Mouse (Mus musculus) C2C12 (cell line): ENCODE measurements at regions not wholly inside any gene's neighbourhood (a gene's known extent, or its start where the extent isn't known, plus 50 kb on each side); places are given as distances from the start of the nearest gene placed in this dataset.

ENCODE experiments used
- H3K27me3 ChIP-seq: one replicate; pipeline ENCODE4 v1.6.1; 2011; ENCODE audit not compliant: control insufficient read depth, insufficient read depth, insufficient read length
- H3K36me3 ChIP-seq: one replicate; pipeline ENCODE4 v1.6.1; 2011; ENCODE audit not compliant: control insufficient read depth, insufficient read depth
- H3K4me3 ChIP-seq: one replicate; pipeline ENCODE4 v1.5.1; 2011; ENCODE audit warnings: mild to moderate bottlenecking, control low read depth; ENCODE audit not compliant: poor library complexity, insufficient read depth, severe bottlenecking
- H3K79me2 ChIP-seq: one replicate; pipeline ENCODE4 v1.6.1; 2011; ENCODE audit not compliant: control insufficient read depth, insufficient read depth
- H3K79me3 ChIP-seq: one replicate; pipeline ENCODE4 v1.6.1; 2011; ENCODE audit warnings: low read depth, control low read depth
- H3ac ChIP-seq: one replicate; pipeline ENCODE3; 2011; ENCODE audit warnings: low read depth; ENCODE audit not compliant: control insufficient read depth, insufficient read length
- CEBPB ChIP-seq: IDR thresholded peaks from one replicate; pipeline ENCODE4 v1.6.1; 2011; ENCODE audit warnings: low read depth, mild to moderate bottlenecking, control low read depth, moderate library complexity
- CTCF ChIP-seq: IDR thresholded peaks from one replicate; pipeline ENCODE4 v1.5.1; 2011; ENCODE audit not compliant: control insufficient read depth, insufficient read depth, insufficient read length
- FOSL1 ChIP-seq: IDR thresholded peaks from one replicate; pipeline ENCODE4 v1.8.0; 2011; ENCODE audit warnings: mild to moderate bottlenecking, low read length; ENCODE audit not compliant: poor library complexity, insufficient read depth, severe bottlenecking
- MAX ChIP-seq: IDR thresholded peaks from one replicate; pipeline ENCODE4 v1.6.1; 2011; ENCODE audit warnings: mild to moderate bottlenecking, control low read depth
- MYOD1 ChIP-seq: IDR thresholded peaks from one replicate; pipeline ENCODE4 v1.6.1; 2011; ENCODE audit warnings: low read depth; ENCODE audit not compliant: control insufficient read depth, insufficient read length
- MYOG ChIP-seq: IDR thresholded peaks from one replicate; pipeline ENCODE4 v1.6.1; 2011; ENCODE audit not compliant: control insufficient read depth, insufficient read length; ENCODE audit errors: extremely low read depth
- USF1 ChIP-seq: IDR thresholded peaks from one replicate; pipeline ENCODE4 v1.6.1; 2011; ENCODE audit warnings: low read depth, mild to moderate bottlenecking, control low read depth, moderate library complexity

DNA sequence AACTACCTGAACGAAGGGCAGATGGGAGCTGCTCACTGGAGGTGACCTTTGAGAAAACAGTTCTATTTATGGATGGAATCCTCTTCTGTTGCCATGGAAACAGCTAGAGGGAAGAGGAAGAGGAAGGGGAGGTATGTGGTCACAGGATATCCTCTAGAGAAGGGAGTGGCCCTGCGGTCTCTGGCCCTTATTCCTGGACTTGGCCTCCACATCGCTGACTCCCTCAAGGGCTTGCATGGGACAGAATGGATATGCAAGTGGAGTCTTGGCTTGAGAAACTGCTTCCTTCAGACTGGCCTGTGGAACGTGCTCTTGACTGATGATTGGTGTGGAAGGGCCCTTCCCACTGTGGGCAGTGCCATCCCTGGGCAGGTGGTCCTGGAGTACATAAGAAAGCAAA is 68.9 kb upstream of the Pitx1 start:
- H3K79me2 ChIP-seq = no peaks in the 10 kb centered on the region
- no peak overlapping the region for H3K4me3 ChIP-seq
- H3ac ChIP-seq = no peak overlapping the region
- TF ChIP-seq MYOD1 (no peak), USF1 (no peak), CEBPB (no peak), CTCF (no peak), FOSL1 (no peak), MYOG (no peak), MAX (no peak)
- no peaks in the 10 kb centered on the region for H3K36me3 ChIP-seq
- no peaks in the 10 kb centered on the region for H3K27me3 ChIP-seq
- no peaks in the 10 kb centered on the region for H3K79me3 ChIP-seq

DNA sequence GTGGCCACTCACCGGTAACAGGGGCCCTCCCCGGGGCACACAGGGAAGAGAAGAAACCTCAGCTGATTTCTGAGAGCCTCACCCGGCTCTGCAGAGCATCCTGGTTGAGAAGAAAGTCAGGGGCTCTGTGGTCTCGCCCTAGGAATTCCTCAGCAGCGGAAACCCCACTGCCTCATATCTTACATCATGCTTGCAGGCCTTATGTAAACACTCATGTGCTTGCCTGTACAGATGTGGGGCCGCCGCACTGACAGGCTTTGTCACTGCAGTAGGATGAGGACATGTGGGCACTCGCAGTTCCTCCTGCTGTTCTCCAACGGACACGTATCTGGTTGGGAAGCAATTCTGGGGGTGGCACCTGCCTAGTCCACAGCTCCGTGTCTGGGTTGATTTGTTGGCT is 66.3 kb upstream of the Pitx1 start:
- Histone ChIP-seq H3K27me3 (no peaks in the 10 kb centered on the region), H3K79me2 (no peaks in the 10 kb centered on the region), H3ac (no peak overlapping the region)

DNA sequence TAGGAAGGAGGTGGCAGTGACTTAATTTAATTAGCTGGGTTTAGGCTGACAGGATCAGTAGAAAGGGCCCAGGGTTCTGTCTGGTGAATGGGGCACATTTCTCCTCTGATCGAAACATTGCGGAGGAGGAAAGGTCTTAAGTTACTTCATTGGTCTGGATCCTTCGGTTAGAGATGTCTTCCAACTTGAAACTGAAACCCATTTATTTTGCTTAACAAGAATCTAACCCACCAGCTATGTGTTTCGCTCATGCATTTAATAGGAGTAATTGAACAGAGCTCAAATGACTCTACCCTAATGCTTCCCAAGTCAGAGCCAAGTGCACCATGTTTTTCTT is 64.2 kb upstream of the Pitx1 start:
- H3K79me3 ChIP-seq = no peaks in the 10 kb centered on the region
- TF ChIP-seq CTCF (no peak), CEBPB (no peak), USF1 (no peak), MYOG (no peak), MYOD1 (no peak), MAX (no peak), FOSL1 (no peak)
- no peaks in the 10 kb centered on the region for H3K36me3 ChIP-seq
- no peaks in the 10 kb centered on the region for H3K27me3 ChIP-seq
- H3ac ChIP-seq = no peak overlapping the region
- no peak overlapping the region for H3K4me3 ChIP-seq
- H3K79me2 ChIP-seq = no peaks in the 10 kb centered on the region

More for the DNA sequence above, 66.3 kb upstream of the Pitx1 start:
- Histone ChIP-seq H3K79me3 (no peaks in the 10 kb centered on the region), H3K36me3 (no peaks in the 10 kb centered on the region), H3K4me3 (no peak overlapping the region)
- no peak for TF ChIP-seq USF1
- no peak for TF ChIP-seq FOSL1
- TF ChIP-seq CTCF = no peak
- no peak for TF ChIP-seq MAX
- TF ChIP-seq CEBPB = no peak
- TF ChIP-seq MYOD1 = no peak
- no peak for TF ChIP-seq MYOG

- Histone ChIP-seq H3K79me3 (no peaks in the 10 kb centered on the region), H3K27me3 (no peaks in the 10 kb centered on the region), H3K4me3 (no peak overlapping the region), H3ac (no peak overlapping the region), H3K36me3 (no peaks in the 10 kb centered on the region), H3K79me2 (no peaks in the 10 kb centered on the region)
- no peak for TF ChIP-seq CEBPB
- no peak for TF ChIP-seq USF1
- TF ChIP-seq MYOD1 = no peak
- no peak for TF ChIP-seq MAX
- no peak for TF ChIP-seq CTCF
- no peak for TF ChIP-seq FOSL1
- TF ChIP-seq MYOG = no peak
These were observed 63.7 kb upstream of the Pitx1 start for GRCm38 (mm10) chr13:55899501-55900189.

DNA sequence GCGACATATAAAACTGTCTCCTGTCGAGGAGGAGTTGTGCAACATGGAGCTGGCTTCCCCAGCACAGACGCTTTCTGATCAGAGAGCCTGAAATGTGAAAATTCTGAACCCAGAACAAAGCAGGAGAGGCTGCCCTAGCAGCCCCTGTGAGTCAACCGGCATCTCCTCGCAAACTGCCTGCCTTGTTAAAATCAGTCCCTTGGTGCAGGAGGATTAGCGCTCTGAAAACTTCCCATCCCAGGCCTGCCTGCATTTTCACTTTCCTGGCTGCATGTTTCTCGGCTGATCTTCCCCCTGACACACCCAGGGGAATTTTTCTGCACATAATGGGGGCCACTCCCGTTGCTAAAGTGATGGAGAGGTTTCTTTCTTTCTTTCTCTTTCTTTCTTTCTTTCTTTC is 63.0 kb upstream of the Pitx1 start:
- no peak overlapping the region for H3K4me3 ChIP-seq
- H3K27me3 ChIP-seq = no peaks in the 10 kb centered on the region
- TF ChIP-seq CEBPB = peak; percentile 3
- no peak for TF ChIP-seq MAX
- H3K79me2 ChIP-seq = no peaks in the 10 kb centered on the region
- H3K79me3 ChIP-seq = no peaks in the 10 kb centered on the region
- no peak overlapping the region for H3ac ChIP-seq
- H3K36me3 ChIP-seq = no peaks in the 10 kb centered on the region

- Histone ChIP-seq H3K79me2 (no peaks in the 10 kb centered on the region), H3K79me3 (no peaks in the 10 kb centered on the region), H3ac (no peak overlapping the region), H3K36me3 (no peaks in the 10 kb centered on the region), H3K4me3 (no peak overlapping the region), H3K27me3 (no peaks in the 10 kb centered on the region)
- TF ChIP-seq FOSL1 (no peak), USF1 (no peak), CTCF (no peak), MYOG (no peak), MAX (no peak), CEBPB (no peak), MYOD1 (no peak)
These were observed 62.4 kb upstream of the Pitx1 start for GRCm38 (mm10) chr13:55898257-55898950.
